Mouse (Mus musculus) cerebellum, adult 11 months (tissue): ENCODE results near the gene Pxmp2.

Experiments
- DNase-seq: peaks from one replicate; pipeline ENCODE4 v3.0.0; 2022

Gene Pxmp2

DNA sequence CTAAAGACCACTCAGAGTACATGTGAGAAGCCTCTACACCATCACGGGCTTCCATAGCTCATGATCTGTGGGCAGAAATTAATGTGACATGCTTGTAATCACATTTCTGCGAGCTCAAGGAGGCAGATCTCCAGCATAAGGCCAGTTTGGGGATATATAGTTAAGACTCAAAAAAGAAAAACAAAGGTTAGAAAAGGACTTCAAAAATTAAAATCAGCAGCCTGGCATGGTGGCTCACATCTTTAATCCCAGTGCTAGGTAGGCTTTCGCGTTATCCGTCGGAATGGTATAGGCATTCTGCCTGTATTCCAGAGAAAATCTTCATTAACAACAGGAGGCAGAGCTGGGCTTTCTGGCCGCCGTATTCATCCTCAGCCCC, 55.6 kb downstream of the Pxmp2 start:
- no peak for DNase-seq

DNA sequence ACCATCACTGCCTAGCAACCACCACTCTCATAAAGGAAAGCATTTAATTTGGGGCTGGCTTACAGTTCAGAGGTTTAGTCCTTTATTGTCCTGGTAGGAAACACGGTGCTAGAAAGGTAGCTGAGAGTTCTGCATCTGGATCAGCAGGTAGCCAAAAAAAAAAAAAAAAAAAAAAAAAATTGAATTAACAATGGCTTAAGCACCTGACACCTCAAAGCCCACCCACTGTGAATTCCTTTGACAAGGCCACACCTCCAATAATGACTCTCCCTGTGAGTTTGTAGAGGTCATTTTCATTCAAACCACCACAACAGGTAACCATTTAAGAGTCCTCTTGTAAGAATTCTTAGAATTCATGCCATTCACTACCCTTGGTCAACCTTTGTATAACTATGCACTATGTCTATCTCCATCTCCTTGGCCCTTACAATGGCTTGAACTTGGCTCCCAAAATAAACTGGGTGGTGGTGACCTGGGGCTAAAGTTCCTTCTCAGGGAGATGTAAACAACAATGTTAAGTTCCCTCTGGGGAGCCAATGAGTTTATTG, 58.6 kb downstream of the Pxmp2 start:
- no peak for DNase-seq

DNA sequence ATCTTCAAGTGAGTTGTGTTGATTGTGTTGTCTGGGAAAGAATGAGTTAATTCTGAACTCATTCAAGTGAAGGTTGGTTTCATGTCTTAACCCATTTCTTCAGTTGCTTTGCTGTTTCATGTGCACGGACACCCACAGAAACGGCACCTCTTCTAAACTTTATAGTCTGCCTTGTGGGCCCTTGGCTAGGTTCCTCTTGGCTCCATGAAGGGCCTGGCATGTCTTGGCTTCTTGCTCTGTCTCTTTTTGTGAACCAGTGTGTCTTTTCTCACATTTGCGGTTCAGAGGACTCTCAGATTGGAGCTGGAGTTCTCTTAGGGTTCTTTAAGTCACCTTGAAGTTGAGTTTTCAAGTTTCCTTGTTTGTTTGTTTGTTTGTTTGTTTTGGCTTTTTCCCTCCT, 60.9 kb downstream of the Pxmp2 start:
- DNase-seq: no peak
